Mouse (Mus musculus) skeletal muscle tissue, adult 2 months (tissue): Measurements from ENCODE around the gene Epb41l4b.

Source experiments
- DNase-seq: peaks from one replicate; pipeline ENCODE4 v3.0.0-alpha.2; 2012; ENCODE audit warnings: low read depth, low spot score

The Epb41l4b gene

DNA sequence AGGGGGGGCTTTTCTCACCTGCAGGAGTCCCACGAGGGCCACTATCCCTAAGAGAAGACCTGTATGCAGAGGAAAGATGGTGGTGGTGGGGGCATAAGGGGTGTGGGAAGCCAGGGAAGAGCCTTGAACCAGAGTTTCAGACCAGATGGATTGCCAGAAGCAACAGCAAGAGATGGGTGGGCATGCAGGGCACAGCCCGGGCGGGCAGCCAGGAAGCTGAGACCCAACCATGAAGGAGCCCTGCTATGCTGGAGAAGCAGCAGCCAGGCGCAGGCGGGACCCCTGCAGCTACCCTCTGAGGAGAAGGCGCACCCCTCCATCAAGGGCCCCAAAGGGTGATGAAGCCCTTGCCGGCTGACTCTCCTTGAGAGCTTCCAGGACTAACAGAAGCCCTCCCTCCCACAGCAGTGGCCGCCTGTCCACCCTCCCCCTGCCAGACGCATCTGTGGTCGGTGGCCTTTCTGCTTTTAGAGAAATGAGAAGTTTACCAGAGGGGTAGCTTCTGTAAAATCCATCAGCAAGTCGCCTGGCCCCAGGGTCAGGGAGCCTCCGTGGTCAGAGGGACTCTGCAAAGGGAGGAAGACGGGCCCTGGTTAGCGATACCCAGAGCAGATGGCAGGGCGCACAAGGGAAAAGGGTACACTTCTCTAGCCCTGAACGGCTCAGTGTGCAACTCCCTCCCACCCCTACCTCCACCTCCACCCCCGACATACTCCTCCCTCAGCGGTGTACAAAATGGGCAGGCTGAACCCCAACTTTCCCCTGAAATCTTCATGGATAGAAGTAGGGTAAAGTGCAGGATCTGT, 126.7 kb downstream of the Epb41l4b start:
- no peak for DNase-seq

DNA sequence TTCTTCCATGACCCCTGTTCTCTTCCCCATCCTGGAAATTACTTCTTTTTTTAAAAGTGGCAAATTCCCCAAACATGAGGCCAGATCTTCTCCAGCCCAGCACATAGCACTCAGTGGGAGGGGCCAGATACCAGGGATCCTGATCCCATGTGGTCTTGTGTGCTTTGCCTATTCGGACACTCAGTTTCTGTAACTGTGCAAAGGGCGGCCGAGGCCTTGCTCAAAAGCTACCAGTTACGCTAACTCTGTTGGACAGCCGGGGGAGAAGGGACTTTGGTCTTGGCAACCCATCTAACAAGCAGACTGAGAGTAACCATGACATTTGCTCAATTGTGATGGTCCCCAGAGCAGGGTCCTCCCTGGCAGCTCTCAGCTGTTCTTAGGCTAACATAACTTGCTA, 128.2 kb downstream of the Epb41l4b start:
- DNase-seq: no peak

DNA sequence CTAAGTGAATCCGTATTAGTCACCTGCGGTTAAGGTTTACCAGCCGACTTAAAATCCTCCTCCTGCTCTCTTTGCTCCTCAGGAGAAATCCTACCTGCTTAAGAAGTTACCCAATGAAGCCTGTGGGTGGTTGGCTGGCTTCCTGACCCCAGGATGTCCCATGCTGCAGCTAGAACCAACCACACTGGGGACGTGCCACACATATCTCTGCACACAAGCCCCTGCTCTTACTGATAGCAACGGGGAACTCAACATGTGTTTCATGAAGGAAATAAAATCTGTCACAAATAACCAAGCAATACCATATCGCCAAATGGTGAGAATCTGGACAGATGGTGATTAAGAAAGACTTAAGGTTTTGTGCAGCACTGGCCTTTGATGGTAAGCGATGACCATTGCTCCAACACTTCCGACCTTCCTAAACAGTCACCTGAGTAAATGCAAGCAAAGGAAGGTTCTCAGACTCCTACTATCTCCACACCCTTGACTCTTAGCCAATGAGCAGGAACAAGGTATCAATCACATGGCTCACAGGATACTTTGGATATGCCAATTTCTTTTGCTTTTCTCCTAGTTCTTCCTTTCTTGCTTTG, 131.7 kb downstream of the Epb41l4b start:
- DNase-seq: no peak

- DNase-seq: no peak
Observed at GRCm38 (mm10) chr4:57010919-57011318, 132.3 kb downstream of the Epb41l4b start.

DNA sequence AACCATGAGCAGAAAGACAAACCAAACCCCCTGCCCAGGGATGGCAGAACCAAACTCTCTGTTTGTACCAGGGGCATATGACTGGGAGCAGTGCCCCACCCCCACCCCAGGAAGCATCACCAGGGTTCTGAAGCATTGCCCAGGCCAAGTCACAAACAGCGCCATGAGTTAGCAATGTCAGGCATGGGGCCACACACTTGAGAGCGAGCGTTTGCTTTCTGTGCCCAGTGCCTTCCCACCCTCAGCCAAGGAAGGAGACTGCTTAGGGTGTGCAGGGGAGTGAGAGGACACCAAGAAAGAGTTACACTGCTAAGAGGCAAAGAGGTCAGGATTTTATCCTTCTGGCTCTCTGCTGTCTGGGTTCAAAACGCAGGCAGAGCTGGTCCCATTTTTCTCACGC, 132.8 kb downstream of the Epb41l4b start:
- no peak for DNase-seq

DNA sequence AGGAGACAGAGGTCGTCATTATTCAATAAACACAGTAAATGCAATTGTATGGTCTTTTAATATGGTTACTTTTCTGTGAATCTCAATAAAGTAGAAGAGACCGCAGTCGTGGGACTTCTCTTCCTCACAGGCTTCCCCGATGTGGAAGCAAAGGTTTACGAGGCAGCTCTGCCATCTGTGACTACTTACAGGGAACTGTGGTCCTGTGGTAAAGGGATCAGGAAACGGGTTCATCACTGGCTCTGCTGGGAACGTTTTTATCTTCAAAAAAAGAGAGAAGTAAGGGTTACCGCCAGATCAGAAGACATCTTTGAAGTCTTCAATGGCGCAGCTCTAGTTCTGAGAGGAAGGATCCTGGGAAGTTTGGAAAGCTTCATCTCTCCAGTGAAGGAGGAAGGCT, 135.5 kb downstream of the Epb41l4b start:
- DNase-seq: no peak

GRCm38 (mm10) chr4:57005011-57005410, 138.2 kb downstream of the Epb41l4b start:
- DNase-seq: no peak

DNA sequence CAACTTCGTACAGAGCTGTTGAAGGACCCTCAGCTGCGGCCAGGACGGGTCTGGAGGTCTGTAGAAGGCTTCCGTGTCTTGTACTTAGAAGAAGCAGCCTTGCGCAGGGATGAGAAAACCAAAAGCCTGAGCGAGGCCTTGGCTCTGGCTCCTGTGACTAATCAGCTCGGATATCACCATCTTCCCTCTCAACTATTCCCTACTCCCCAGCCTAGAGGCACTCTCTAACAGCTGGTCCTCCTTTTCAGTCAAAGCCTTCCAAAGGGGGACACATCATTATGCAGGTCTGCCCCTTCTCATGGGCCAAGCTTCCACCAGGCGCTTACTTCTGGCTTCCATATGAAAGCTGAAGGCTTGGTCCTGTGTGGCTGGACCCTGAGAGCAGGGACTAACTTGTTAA, 139.4 kb downstream of the Epb41l4b start:
- DNase-seq: no peak

- no peak for DNase-seq
Observed at GRCm38 (mm10) chr4:57002751-57003150, 140.5 kb downstream of the Epb41l4b start.

- no peak for DNase-seq
Observed at GRCm38 (mm10) chr4:57001437-57001836, 141.8 kb downstream of the Epb41l4b start.

DNA sequence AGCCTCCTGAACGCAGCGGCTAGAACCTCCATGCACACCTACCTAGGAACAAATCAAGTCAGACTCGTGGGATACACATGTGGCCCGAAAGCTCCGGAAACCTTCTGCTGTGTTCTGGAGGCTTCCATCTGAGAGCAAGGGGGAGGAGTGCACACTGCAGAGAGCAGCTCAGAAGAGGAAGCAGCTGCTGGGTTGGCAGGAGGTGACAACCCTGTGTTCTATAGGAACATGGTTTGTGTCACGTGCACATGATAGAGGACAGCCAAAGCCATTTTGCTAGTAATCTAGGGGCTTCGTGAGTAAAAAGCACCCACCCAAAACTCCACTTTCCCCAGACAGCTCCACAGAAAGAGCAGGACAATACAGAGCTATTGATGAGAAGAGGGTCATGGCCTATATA, 149.9 kb downstream of the Epb41l4b start:
- no peak for DNase-seq

- DNase-seq: no peak
Observed at GRCm38 (mm10) chr4:56991951-56992350, 151.3 kb downstream of the Epb41l4b start.

GRCm38 (mm10) chr4:56990215-56990584, 153.0 kb downstream of the Epb41l4b start, which contains the start of gene Frrs1l:
Gene Frrs1l (minus strand): TSS chr4:56990391.
- DNase-seq: no peak

- no peak for DNase-seq
Observed at GRCm38 (mm10) chr4:56989431-56990214, 153.6 kb downstream of the Epb41l4b start.

DNA sequence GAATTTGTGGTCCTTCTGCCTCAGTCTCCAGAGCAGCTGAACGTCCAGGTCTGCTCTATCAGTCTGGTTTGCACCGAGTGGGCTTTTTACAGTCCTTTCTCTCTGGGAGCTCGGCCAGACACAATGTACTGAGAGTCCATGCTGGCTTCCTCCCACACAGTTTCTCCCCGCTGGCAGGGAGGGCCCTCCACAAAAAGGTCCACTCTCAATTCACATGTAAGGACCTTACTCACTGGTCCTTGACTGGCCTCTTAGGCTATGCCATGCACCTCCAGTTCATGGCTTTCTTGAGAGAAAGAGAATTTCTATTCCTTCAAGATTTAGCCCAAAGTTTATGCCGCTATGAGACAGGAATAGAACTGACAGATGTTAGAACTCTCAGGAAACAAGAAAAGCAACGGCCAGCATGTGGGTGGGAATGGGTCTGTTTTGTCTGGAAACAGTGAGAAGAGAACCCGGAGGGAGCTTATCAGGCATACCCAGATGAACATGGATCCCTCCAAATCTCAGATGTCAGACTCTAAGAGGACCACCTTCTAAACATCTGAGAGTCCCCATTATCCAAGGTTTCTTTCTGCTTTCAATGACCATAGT, 177.6 kb downstream of the Epb41l4b start:
- no peak for DNase-seq

- DNase-seq: no peak
Observed at GRCm38 (mm10) chr4:56963687-56964086, 179.6 kb downstream of the Epb41l4b start.

DNA sequence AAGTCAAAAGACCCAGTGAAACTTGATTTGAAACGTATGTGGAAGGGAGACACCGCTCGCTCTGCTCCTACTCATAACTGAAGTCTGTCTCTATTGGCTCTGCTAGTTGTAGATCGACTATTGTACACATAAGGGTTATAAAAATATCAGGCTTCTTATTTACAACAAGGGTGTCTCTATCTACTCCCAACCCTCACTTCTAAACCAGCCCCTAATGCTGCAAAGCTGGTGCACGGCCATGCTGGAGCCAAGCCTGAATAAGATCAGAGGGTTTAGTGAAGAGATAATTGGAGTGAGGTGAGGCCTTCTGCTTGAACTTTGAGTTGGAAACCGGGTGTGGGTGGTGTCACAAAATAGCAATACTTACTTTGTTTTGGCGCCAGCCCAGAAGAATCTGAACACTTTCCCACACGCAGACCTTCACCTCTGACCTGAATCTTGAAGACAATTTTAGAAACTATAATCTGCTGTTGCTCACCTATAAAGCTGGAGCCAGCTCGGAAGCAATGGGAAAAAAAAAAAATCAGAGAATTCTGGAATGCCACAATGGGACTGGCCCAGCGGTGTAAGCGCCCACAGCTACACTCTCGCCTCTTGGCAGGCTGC, 181.8 kb downstream of the Epb41l4b start:
- DNase-seq: no peak

DNA sequence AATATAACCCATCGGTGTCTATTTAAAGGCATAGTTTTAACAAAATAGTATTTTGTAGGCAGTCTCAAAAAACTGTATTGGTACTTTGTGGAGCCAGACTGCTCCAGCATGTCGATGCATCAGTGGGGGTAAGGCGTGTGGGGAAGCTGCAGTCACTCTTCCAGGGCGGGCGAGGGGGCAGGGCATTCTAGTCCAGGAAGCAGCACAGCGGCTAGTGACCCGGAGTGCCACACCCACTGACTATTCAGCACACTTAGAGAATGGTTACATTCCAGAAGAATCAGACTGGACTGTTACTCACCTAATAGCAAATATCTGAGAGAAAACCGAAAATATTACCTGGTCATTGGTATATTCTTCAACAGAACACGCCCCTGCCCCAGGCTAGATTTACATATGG, 185.7 kb downstream of the Epb41l4b start:
- no peak for DNase-seq

DNA sequence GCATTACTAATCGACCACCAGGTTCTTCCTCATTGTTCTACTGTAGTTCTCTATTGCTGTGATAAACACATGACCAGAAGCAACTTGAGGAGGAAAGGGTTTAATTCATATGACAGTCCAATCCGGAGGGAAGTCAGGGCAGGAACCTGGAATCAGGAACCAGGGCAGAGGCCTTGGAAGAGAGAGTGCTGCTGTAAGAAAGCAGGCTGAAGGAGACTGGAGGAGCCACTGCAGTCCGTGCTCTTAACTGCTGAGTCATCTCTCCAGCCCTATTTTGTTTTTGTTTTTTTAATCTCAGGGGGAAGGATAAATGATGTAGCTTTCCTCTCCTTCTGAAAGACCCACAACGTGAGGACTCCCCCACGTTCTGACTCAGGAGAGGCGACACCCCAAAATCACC, 190.0 kb downstream of the Epb41l4b start:
- DNase-seq: no peak

- no peak for DNase-seq
Observed at GRCm38 (mm10) chr4:56951701-56952100, 191.5 kb downstream of the Epb41l4b start.

DNA sequence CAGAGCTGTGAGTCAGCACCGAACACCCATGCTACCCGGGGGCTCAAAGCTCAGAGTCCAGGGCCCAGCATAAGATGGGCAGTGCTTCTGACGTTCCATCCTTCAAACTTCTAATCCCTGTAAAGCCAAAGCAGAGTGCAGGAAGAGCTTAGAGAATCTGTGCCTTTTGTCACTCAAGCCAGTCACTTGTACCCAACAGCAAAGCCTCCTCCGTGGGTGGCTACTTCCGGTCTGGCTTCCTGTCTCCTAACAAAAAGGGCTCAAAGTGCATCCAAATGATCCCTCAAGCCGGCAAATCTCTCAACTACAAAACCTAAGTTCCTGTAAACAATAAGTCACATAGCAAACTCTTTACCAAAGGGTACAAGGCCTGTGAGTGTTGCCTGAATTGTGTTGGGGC, 193.7 kb downstream of the Epb41l4b start:
- DNase-seq: no peak
